Mouse (Mus musculus): Measurements from ENCODE around the gene Ksr1.

DNA sequence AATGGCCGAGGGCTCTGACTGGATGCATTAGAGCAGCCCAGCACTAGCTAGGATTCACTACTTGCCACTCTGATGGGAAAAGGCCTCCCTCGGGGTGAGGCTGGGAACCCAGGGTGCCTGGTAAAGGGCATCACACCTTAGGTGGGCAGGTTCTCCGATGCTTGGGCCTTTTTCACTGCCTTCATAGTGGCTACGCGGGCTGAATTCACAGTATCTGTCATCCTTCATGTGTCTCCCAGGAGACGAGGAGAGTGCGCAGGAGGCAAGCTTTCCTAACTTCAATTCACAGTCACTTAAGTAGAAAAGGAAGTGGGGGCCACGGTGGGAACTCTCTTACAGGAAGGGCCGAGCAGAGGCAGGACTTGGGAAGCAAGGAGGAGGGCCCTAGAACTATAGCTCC lies 132.4 kb downstream of the Ksr1 start:
- TF ChIP-seq CTCF (IDR thresholded peaks at IDR 0.05; ENCODE audit: insufficient read depth, low read length) (no peak), POLR2A (IDR thresholded peaks at IDR 0.05; ENCODE audit: borderline replicate concordance, extremely low read depth, low read depth, low read length) (no peak)

All from lung, adult 2 months (tissue).